Mouse (Mus musculus) urinary bladder, postnatal 14 days (tissue): Measurements from ENCODE around the gene Adamts17.
A peak's percentile ranks its signal among the peaks of the same experiment; 100 is the strongest.

Experiments used
- DNase-seq: peaks from one replicate; pipeline ENCODE4 v3.0.0; 2021; ENCODE audit warnings: low spot score

The Adamts17 gene

GRCm38 (mm10) chr7:67034369-67034768 lies 194.8 kb downstream of the Adamts17 start:
- DNase-seq, result peak; percentile 74

GRCm38 (mm10) chr7:67035246-67035645 lies 195.7 kb downstream of the Adamts17 start:
- no peak for DNase-seq

GRCm38 (mm10) chr7:67035661-67036060 lies 196.1 kb downstream of the Adamts17 start:
- no peak for DNase-seq

GRCm38 (mm10) chr7:67036502-67037485 lies 197.3 kb downstream of the Adamts17 start:
- DNase-seq, result no peak

- no peak for DNase-seq
Measured at GRCm38 (mm10) chr7:67037726-67038520, 198.4 kb downstream of the Adamts17 start.

GRCm38 (mm10) chr7:67039143-67039542 lies 199.6 kb downstream of the Adamts17 start:
- DNase-seq, result no peak

- no peak for DNase-seq
Measured at GRCm38 (mm10) chr7:67039861-67040260, 200.3 kb downstream of the Adamts17 start.

- no peak for DNase-seq
Measured at GRCm38 (mm10) chr7:67041685-67042084, 202.2 kb downstream of the Adamts17 start.

- no peak for DNase-seq
Measured at GRCm38 (mm10) chr7:67044121-67044817, 204.7 kb downstream of the Adamts17 start.

GRCm38 (mm10) chr7:67045202-67045601 lies 205.7 kb downstream of the Adamts17 start:
- DNase-seq, result no peak

GRCm38 (mm10) chr7:67049206-67049605 lies 209.7 kb downstream of the Adamts17 start:
- DNase-seq, result no peak

- no peak for DNase-seq
Measured at GRCm38 (mm10) chr7:67050424-67050823, 210.9 kb downstream of the Adamts17 start.

- no peak for DNase-seq
Measured at GRCm38 (mm10) chr7:67051089-67051718, 211.7 kb downstream of the Adamts17 start.

GRCm38 (mm10) chr7:67054876-67055275 lies 215.3 kb downstream of the Adamts17 start:
- DNase-seq, result no peak

GRCm38 (mm10) chr7:67055510-67055909 lies 216.0 kb downstream of the Adamts17 start:
- no peak for DNase-seq

GRCm38 (mm10) chr7:67061756-67062155 lies 222.2 kb downstream of the Adamts17 start:
- peak; percentile 47 for DNase-seq

GRCm38 (mm10) chr7:67062571-67062970 lies 223.0 kb downstream of the Adamts17 start:
- DNase-seq, result no peak

- DNase-seq, result no peak
Measured at GRCm38 (mm10) chr7:67064627-67065305, 225.2 kb downstream of the Adamts17 start.

- no peak for DNase-seq
Measured at GRCm38 (mm10) chr7:67065631-67066030, 226.1 kb downstream of the Adamts17 start.

GRCm38 (mm10) chr7:67072015-67072685 lies 232.6 kb downstream of the Adamts17 start:
- no peak for DNase-seq
